Comparison of ENCODE assay signal across 8 mouse cellular contexts in the genomic region with DNA sequence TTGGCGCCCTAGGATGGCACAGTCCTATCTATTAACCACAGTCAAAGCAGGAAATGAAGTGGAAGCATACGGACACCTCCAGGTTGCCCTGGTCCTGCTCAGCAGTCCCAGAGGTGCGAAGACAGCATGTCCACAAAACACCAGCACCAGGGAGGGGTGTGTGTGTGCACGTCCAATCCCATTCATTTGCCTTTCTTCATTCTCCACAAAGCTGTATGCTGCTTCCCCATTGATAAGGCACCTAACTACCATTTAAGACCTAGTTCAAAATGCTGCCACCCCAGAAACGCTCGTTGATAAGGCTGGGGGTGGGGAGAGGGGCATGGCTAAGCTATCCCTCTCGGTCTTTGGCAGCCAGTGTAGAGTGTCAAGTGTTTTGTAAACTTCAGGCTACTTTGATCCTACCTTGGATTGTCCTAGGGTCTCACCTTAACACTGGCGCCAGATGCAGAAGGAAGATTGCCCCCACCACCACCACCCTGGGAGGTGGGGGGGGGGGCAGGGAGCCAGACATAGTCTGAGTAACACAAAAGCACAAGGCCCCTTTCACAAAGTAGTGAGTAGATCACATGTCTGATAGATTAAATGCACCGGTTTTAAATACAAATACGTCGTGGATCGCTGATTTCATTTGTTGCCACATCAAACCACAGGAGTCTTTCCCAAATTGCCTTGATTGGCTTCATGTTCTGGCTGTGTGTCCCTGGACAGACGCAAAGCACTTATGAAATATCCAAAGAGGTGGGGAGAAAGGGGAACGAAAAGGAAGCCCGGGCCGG. TPM values are rescaled to one million over a fixed set of nuclear protein-coding genes. Genes with fewer than 3 reads are reported as not detected.
A peak's percentile ranks its signal among the peaks of the same experiment; 100 is the strongest.
DNase-seq lines count a peak whose midpoint lies in the region; ATAC-seq and TF ChIP-seq lines count a peak whose summit lies in the region.

No protein-coding gene starts in this region.

- no peak for DNase-seq in gastrocnemius, adult 2 months
- DNase-seq in gastrocnemius, postnatal 14 days: no peak
- peak; percentile 71 for DNase-seq in 416B (ENCODE audit: low read depth)
- DNase-seq in embryonic facial prominence, embryonic 11.5 days (ENCODE audit: low spot score): no peak
- no peak for DNase-seq in intestine, embryonic 14.5 days (ENCODE audit: low spot score)
- DNase-seq in left cerebral cortex, adult 18-20 months (ENCODE audit: low spot score in 2 of 2): no peak
- DNase-seq in adrenal gland, postnatal 4 days (ENCODE audit: low spot score in 2 of 2): no peak

- no peaks in the 10 kb centered on the region for H3K9me3 ChIP-seq in embryonic facial prominence, embryonic 11.5 days (replicated peaks; ENCODE audit: control insufficient read depth, low read length)
- no peaks in the 10 kb centered on the region for H3K9me3 ChIP-seq in intestine, embryonic 14.5 days (ENCODE audit: control insufficient read depth, low read length)
- no peaks in the 10 kb centered on the region for H3K9me3 ChIP-seq in midbrain, embryonic 13.5 days

- peak overlapping the region; percentile 76 for H3K4me3 ChIP-seq in gastrocnemius, adult 2 months
- peak overlapping the region; percentile 91 for H3K4me3 ChIP-seq in embryonic facial prominence, embryonic 11.5 days (ENCODE audit: low read depth, low read length)
- H3K4me3 ChIP-seq in intestine, embryonic 14.5 days (ENCODE audit: low read depth, low read length): peak overlapping the region; percentile 90
- peak overlapping the region; percentile 78 for H3K4me3 ChIP-seq in midbrain, embryonic 13.5 days (replicated peaks)

- intact Hi-C loops in gastrocnemius, adult 2 months (cut with DNase I): loop anchor here (1.0 to 2.0 kb wide), 3 partner anchors 75 to 134 kb away; no protein-coding TSS in a partner anchor
- intact Hi-C loops in gastrocnemius, postnatal 14 days (cut with DNase I; ENCODE audit: low total_unique reads): no loop called here

- H3K36me3 ChIP-seq in embryonic facial prominence, embryonic 11.5 days (replicated peaks; ENCODE audit: control insufficient read depth, insufficient read depth, low read depth, low read length): no peaks in the 10 kb centered on the region
- H3K36me3 ChIP-seq in intestine, embryonic 14.5 days (ENCODE audit: control insufficient read depth, insufficient read depth, low read length): no peaks in the 10 kb centered on the region
- no peaks in the 10 kb centered on the region for H3K36me3 ChIP-seq in midbrain, embryonic 13.5 days

- H3K9ac ChIP-seq in embryonic facial prominence, embryonic 11.5 days (replicated peaks; ENCODE audit: low read length): peak overlapping the region; percentile 92
- peak overlapping the region; percentile 84 for H3K9ac ChIP-seq in intestine, embryonic 14.5 days (ENCODE audit: low read length)
- peak overlapping the region; percentile 89 for H3K9ac ChIP-seq in midbrain, embryonic 13.5 days (replicated peaks)

- no peak for ATAC-seq in embryonic facial prominence, embryonic 11.5 days (replicated peaks; ENCODE audit: insufficient number of reproducible peaks, low FRiP score, low TSS enrichment, low read depth)
- no peak for ATAC-seq in intestine, embryonic 14.5 days (replicated peaks; ENCODE audit: low FRiP score, low TSS enrichment, low read depth)
- no peak; the same call in 1 of the 2 replicates for ATAC-seq in midbrain, embryonic 13.5 days

- no peaks in the 10 kb centered on the region for H3K27me3 ChIP-seq in embryonic facial prominence, embryonic 11.5 days (ENCODE audit: control insufficient read depth, insufficient read depth, low read length)
- no peaks in the 10 kb centered on the region for H3K27me3 ChIP-seq in intestine, embryonic 14.5 days (replicated peaks; ENCODE audit: control insufficient read depth, insufficient read depth, low read length)
- H3K27me3 ChIP-seq in midbrain, embryonic 13.5 days: no peaks in the 10 kb centered on the region

- peak overlapping the region; percentile 92 for H3K27ac ChIP-seq in gastrocnemius, adult 2 months
- H3K27ac ChIP-seq in embryonic facial prominence, embryonic 11.5 days (replicated peaks; ENCODE audit: low read depth, low read length): peak overlapping the region; percentile 90
- H3K27ac ChIP-seq in intestine, embryonic 14.5 days (ENCODE audit: low read depth): peak overlapping the region; percentile 87; the same call in 1 of the 2 replicates
- peak overlapping the region; percentile 94 for H3K27ac ChIP-seq in midbrain, embryonic 13.5 days

- WGBS in embryonic facial prominence, embryonic 11.5 days: 19% methylated on average over 16 of the region's 16 CpGs
- WGBS in intestine, embryonic 14.5 days: 22% methylated on average over 16 of the region's 16 CpGs
- 19% methylated on average over 16 of the region's 16 CpGs for WGBS in midbrain, embryonic 13.5 days

- TF ChIP-seq CTCF in gastrocnemius, adult 2 months (IDR thresholded peaks at IDR 0.05): no peak

- peak overlapping the region; percentile 78 for H3K4me2 ChIP-seq in embryonic facial prominence, embryonic 11.5 days (ENCODE audit: low read depth, low read length)
- peak overlapping the region; percentile 85 for H3K4me2 ChIP-seq in intestine, embryonic 14.5 days (ENCODE audit: low read length)
- H3K4me2 ChIP-seq in midbrain, embryonic 13.5 days (replicated peaks): peak overlapping the region; percentile 84

- no peaks in the 10 kb centered on the region; the same call in 1 of the 2 replicates for H3K4me1 ChIP-seq in embryonic facial prominence, embryonic 11.5 days (ENCODE audit: control insufficient read depth, insufficient read depth, low read length)
- H3K4me1 ChIP-seq in intestine, embryonic 14.5 days (replicated peaks; ENCODE audit: control insufficient read depth, insufficient read depth, low read length): peaks cover 16% of the 10 kb centered on the region
- H3K4me1 ChIP-seq in midbrain, embryonic 13.5 days (replicated peaks): peaks cover 30% of the 10 kb centered on the region

RNA-seq across cellular contexts. Expression of a gene that starts 2.1 kb away (rescaled TPM):
- 100 to 1,000 TPM in 1 of 2 experiments, 10 to 100 TPM in 1; 59.4 to 114 TPM for total RNA-seq in gastrocnemius, adult 2 months (2021)
- total RNA-seq in gastrocnemius, postnatal 14 days (2021): 10 to 100 TPM; 57.4 to 66.8 TPM
- polyA plus RNA-seq in embryonic facial prominence, embryonic 11.5 days (2014; fragmentation: Nextera tagmentation; extraction: Ambion mirVana): 43.6 and 45.1 TPM in 2 replicates
- polyA plus RNA-seq in intestine, embryonic 14.5 days (2014; fragmentation: Nextera tagmentation; extraction: Ambion mirVana): 18.2 and 22.1 TPM in 2 replicates
- 35.0 and 36.7 TPM in 2 replicates for polyA plus RNA-seq in midbrain, embryonic 13.5 days (2015; fragmentation: Nextera tagmentation; extraction: Ambion mirVana)
- total RNA-seq in left cerebral cortex, adult 18-20 months (2021): 10 to 100 TPM; 48.5 to 51.7 TPM
- 10 to 100 TPM; 23.2 to 24.7 TPM for total RNA-seq in adrenal gland, postnatal 4 days (2021)

RNA-seq across cellular contexts. Expression of a gene that starts 10.8 kb away (rescaled TPM):
- total RNA-seq in gastrocnemius, adult 2 months (2021): 100 to 1,000 TPM; 105 to 106 TPM
- total RNA-seq in gastrocnemius, postnatal 14 days (2021): 100 to 1,000 TPM; 105 to 106 TPM
- 227 and 238 TPM in 2 replicates for polyA plus RNA-seq in embryonic facial prominence, embryonic 11.5 days (2014; fragmentation: Nextera tagmentation; extraction: Ambion mirVana)
- polyA plus RNA-seq in intestine, embryonic 14.5 days (2014; fragmentation: Nextera tagmentation; extraction: Ambion mirVana): 172 and 186 TPM in 2 replicates
- polyA plus RNA-seq in midbrain, embryonic 13.5 days (2015; fragmentation: Nextera tagmentation; extraction: Ambion mirVana): 175 and 178 TPM in 2 replicates
- total RNA-seq in left cerebral cortex, adult 18-20 months (2021): 10 to 100 TPM; 74.1 to 75.1 TPM
- 10 to 100 TPM; 82.7 to 89.0 TPM for total RNA-seq in adrenal gland, postnatal 4 days (2021)
